Mouse (Mus musculus) spleen, adult 18-20 months (tissue): ENCODE measurements around the gene Cbll1.
"Not testable (repeated sequence)": the region's sequence is repeated elsewhere in the genome, so short reads cannot be mapped to it uniquely, and the experiment has no call there.

Source experiments
- DNase-seq, 2 experiments: peaks; one replicate each; pipeline ENCODE4 v3.0.0; 2022; ENCODE audit warnings: mixed read lengths in 2 of 2

The Cbll1 gene

DNA sequence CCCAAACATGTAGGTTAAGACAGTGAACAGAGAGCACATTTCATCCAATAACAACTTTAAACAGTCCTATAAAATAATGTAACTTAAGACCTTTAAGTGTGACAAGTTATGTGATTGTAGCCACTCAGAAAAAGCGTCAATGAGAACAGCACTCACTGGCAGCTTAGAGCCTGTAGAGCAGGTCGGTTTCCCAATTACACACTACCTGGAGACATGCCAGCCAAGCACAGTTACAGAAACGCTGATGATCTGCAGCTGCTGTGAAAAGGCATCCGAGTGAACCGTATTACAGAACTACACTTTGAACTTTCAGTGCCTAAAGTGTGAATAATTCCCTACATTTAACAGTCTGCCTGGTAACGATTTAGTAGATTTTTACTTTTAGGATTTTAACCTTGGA is 13.0 kb downstream of the Cbll1 start:
- no peak for DNase-seq

GRCm38 (mm10) chr12:31478182-31478581 is 21.2 kb downstream of the Cbll1 start:
- not testable (repeated sequence) for DNase-seq

DNA sequence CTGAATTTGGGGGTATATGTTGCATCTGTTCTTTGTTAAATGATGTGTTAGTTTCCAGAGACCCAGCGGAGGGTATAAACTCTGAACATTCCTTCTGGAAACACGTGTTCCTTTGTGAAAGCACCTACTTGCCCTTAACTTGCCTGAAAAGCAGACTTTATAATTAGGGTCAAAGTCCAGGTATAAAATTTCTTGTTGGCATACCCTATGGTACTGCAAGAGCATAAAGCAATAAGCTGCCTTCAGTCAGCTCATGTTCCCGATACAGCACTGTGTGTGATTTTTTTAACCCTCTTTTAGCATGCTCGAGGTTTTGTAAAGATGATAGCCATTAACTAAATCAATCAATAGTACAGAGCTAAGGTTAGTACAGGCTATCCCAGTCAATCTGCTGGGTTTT is 36.8 kb downstream of the Cbll1 start:
- no peak for DNase-seq

DNA sequence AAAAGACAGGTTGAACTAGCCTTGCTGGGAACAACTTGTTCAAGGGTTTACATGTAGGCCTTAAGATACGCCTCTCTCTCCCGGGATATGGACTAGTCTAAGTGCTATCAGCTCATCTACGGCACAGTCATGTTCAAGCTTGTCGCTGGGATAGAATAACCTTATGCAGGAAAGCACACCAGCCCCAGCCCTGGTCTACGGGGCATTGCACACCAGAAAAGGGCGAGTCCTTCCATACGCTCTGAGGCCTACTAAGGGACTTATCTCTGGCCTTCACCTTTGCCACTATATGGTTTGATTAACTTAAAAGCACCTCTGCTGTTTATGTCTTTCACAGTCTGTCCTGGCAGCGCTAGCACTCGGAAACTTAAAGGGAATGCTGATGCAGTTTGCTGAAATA is 38.0 kb downstream of the Cbll1 start:
- no peak for DNase-seq

DNA sequence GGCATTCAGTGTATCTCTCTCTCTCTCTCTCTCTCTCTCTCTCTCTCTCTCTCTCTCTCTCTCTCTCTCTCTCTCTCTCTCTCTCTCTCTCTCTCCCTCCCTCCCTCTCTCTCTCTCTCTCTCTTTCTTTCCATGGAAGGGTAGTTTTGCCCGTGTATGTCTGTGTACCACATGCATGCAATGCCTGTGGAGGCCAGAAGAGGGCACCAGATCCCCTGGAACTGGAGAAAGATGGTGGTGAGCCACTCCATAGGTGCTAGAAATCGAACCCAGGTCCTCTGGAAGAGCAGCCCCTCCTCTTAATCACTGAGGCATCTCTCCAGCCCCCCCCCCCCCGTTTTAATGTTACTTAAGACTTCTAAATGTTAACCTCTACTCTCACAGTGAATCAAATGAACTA is 39.1 kb downstream of the Cbll1 start:
- peak in 1 of 2 experiments; percentile 15 for DNase-seq

- DNase-seq: no peak
Observed at GRCm38 (mm10) chr12:31458474-31458873, 40.9 kb downstream of the Cbll1 start.

DNA sequence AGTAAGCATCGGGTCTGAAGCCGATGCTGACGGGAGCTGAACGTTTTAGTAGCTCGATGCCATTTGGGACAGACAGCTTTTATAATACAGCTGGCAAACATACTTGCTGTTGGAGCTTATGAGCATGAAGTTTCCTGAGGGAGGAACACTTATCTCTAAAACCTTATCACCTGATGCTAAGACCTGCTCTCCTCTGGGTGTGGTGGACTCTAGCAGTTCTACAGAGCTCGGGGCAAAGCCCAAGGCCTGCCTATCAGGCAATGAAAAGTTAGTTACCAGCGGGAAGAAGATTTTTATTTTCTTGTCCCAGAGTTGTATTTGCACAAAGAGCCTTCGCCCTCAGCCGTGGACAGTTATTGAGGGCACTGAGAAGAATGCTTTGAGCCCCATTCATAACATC is 43.1 kb downstream of the Cbll1 start:
- DNase-seq: no peak

GRCm38 (mm10) chr12:31449341-31449740 is 50.1 kb downstream of the Cbll1 start:
- no peak for DNase-seq

DNA sequence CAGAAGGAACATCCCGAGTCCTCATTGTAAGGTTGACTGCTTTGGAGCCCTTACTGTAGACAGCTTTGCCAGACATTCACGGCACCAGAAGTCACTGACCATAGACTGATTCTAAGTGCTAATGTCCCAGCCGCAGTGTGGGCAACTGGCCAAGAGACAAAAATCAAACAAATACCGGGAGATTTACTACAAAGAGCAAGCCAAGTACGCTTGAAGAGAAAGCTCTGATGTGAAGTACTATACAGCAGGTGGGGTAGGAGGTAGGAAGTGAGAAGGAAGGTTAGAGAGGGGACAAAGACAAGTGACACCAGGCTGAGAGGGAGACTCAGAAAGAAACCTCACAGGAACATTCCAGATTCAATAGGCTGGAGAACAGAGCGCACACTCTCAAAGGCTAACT is 54.6 kb downstream of the Cbll1 start:
- no peak for DNase-seq

GRCm38 (mm10) chr12:31444131-31444546 is 55.3 kb downstream of the Cbll1 start:
- no peak for DNase-seq

- no peak for DNase-seq
Observed at GRCm38 (mm10) chr12:31439612-31440011, 59.8 kb downstream of the Cbll1 start.

- DNase-seq: no peak
Observed at GRCm38 (mm10) chr12:31437791-31438190, 61.6 kb downstream of the Cbll1 start.
